ENCODE assay signal across 8 mouse cellular contexts in genomic region chr1:178275174-178275730, GRCm38 (mm10). TPM values are rescaled to one million over a fixed set of nuclear protein-coding genes. Genes with fewer than 3 reads are reported as not detected.
DNase-seq lines count a peak whose midpoint lies in the region; ATAC-seq lines count a peak whose summit lies in the region.

No protein-coding gene starts in this region.

- WGBS in heart, embryonic 16.5 days = 50% methylated on average over 9 of the region's 9 CpGs
- WGBS in hindbrain, embryonic 13.5 days = 48% methylated on average over 9 of the region's 9 CpGs
- 62% methylated on average over 9 of the region's 9 CpGs for WGBS in midbrain, embryonic 12.5 days

- peak overlapping the region; percentile 53 for H3K4me3 ChIP-seq in heart, embryonic 16.5 days (ENCODE audit: low read length)
- peak overlapping the region; percentile 63 for H3K4me3 ChIP-seq in hindbrain, embryonic 13.5 days
- H3K4me3 ChIP-seq in midbrain, embryonic 12.5 days = peak overlapping the region; percentile 68

- H3K9ac ChIP-seq in heart, embryonic 16.5 days (ENCODE audit: low read length) = no peak overlapping the region; the same call in 1 of the 2 replicates
- H3K9ac ChIP-seq in hindbrain, embryonic 13.5 days = no peak overlapping the region
- peak overlapping the region; percentile 71 for H3K9ac ChIP-seq in midbrain, embryonic 12.5 days (replicated peaks)

- ATAC-seq in heart, embryonic 16.5 days (replicated peaks; ENCODE audit: extremely low read depth, insufficient read depth, low FRiP score) = no peak
- no peak for ATAC-seq in hindbrain, embryonic 13.5 days (ENCODE audit: low FRiP score)
- no peak for ATAC-seq in midbrain, embryonic 12.5 days (ENCODE audit: low FRiP score, low read depth)
- ATAC-seq in erythroblast, adult 5-6 weeks (replicated peaks; ENCODE audit: low FRiP score, poor library complexity, severe bottlenecking) = no peak

- no peak for DNase-seq in heart, adult 8-10 months (ENCODE audit: low spot score)
- peak; percentile 35 for DNase-seq in embryo, embryonic 9.5 days (ENCODE audit: extremely low spot score)
- DNase-seq in thymus, postnatal 36 days = no peak
- DNase-seq in cerebellum, adult 8-10 months = no peak

- H3K4me1 ChIP-seq in heart, embryonic 16.5 days (ENCODE audit: control insufficient read depth, insufficient read depth, low read length) = 0 out of 2 replicates have a peak, but pooled peaks cover 4% of the 10 kb centered on the region
- H3K4me1 ChIP-seq in hindbrain, embryonic 13.5 days (replicated peaks) = no peaks in the 10 kb centered on the region
- no peaks in the 10 kb centered on the region for H3K4me1 ChIP-seq in midbrain, embryonic 12.5 days

- H3K27me3 ChIP-seq in heart, embryonic 16.5 days (ENCODE audit: control insufficient read depth, insufficient read depth, low read length) = no peaks in the 10 kb centered on the region
- 0 out of 2 replicates have a peak, but pooled peaks cover 6% of the 10 kb centered on the region for H3K27me3 ChIP-seq in hindbrain, embryonic 13.5 days
- peaks cover 23% of the 10 kb centered on the region for H3K27me3 ChIP-seq in midbrain, embryonic 12.5 days

- H3K9me3 ChIP-seq in heart, embryonic 16.5 days (replicated peaks; ENCODE audit: control insufficient read depth, low read length) = no peaks in the 10 kb centered on the region
- H3K9me3 ChIP-seq in hindbrain, embryonic 13.5 days = no peaks in the 10 kb centered on the region
- H3K9me3 ChIP-seq in midbrain, embryonic 12.5 days = no peaks in the 10 kb centered on the region

- H3K4me2 ChIP-seq in heart, embryonic 16.5 days (ENCODE audit: low read depth, low read length) = peak overlapping the region; percentile 84
- H3K4me2 ChIP-seq in hindbrain, embryonic 13.5 days = peak overlapping the region; percentile 68
- peak overlapping the region; percentile 83 for H3K4me2 ChIP-seq in midbrain, embryonic 12.5 days (replicated peaks)

- no peak overlapping the region for H3K27ac ChIP-seq in heart, embryonic 16.5 days (ENCODE audit: low read length)
- H3K27ac ChIP-seq in hindbrain, embryonic 13.5 days = 0 out of 2 replicates have a peak overlapping the region, but pooled peaks have one; percentile 89
- H3K27ac ChIP-seq in midbrain, embryonic 12.5 days (replicated peaks) = no peak overlapping the region

- no peaks in the 10 kb centered on the region for H3K36me3 ChIP-seq in heart, embryonic 16.5 days (ENCODE audit: control insufficient read depth, insufficient read depth)
- H3K36me3 ChIP-seq in hindbrain, embryonic 13.5 days = no peaks in the 10 kb centered on the region
- no peaks in the 10 kb centered on the region for H3K36me3 ChIP-seq in midbrain, embryonic 12.5 days

RNA-seq across cellular contexts. Expression of gene Cox20, which starts 43.7 kb away (rescaled TPM):
- 268 and 273 TPM in 2 replicates for polyA plus RNA-seq in heart, embryonic 16.5 days (2015; fragmentation: Nextera tagmentation; extraction: Ambion mirVana)
- total RNA-seq in heart, adult 8-10 months (2022) = 100 to 1,000 TPM in 2 of 4 experiments, 10 to 100 TPM in 2; 90.6 to 125 (median 103) TPM
- polyA plus RNA-seq in hindbrain, embryonic 13.5 days (2015; fragmentation: Nextera tagmentation; extraction: Ambion mirVana) = 146 and 152 TPM in 2 replicates
- 138 and 160 TPM in 2 replicates for polyA plus RNA-seq in midbrain, embryonic 12.5 days (2016; fragmentation: Nextera tagmentation; extraction: Ambion mirVana)
- total RNA-seq in erythroblast, adult 5-6 weeks (2015; ENCODE audit: low replicate concordance) = 53.6 and 94.9 TPM in 2 replicates
- 54.2 and 68.2 TPM in 2 replicates for total RNA-seq in erythroblast, adult 5-6 weeks (2017; ENCODE audit: low replicate concordance)
